Mouse (Mus musculus) MEL (cell line): ENCODE measurements around the gene Dlg2. TPM values are rescaled to one million over a fixed set of nuclear protein-coding genes. Genes with fewer than 3 reads are reported as not detected.

Source experiments
- DNase-seq: peaks from one replicate; pipeline ENCODE4 v3.0.0; 2011; ENCODE audit warnings: low read depth, low spot score
- H3K27ac ChIP-seq: 2 replicates; pipeline ENCODE4 v1.5.1; 2012; ENCODE audit warnings: low read depth, mild to moderate bottlenecking, control low read depth, low read length, moderate library complexity; ENCODE audit not compliant: control insufficient read depth
- H3K27me3 ChIP-seq, 2 experiments: fragments of 150-350 bp in 1 of 2; sonication (generic) in 1 of 2; 2 replicates each; pipeline ENCODE4 v1.6.1; 2012; ENCODE audit warnings: low read length in 2 of 2, mild to moderate bottlenecking in 2 of 2, improper control_type of control experiment in 1 of 2, moderate library complexity in 1 of 2; ENCODE audit not compliant: insufficient read depth in 2 of 2, control insufficient read depth in 1 of 2
- H3K36me3 ChIP-seq, 2 experiments: 2 replicates each; pipeline ENCODE4 v1.6.1; 2012 to 2014; ENCODE audit warnings: low read length in 2 of 2, improper control_type of control experiment in 1 of 2, inconsistent platforms in 1 of 2, mild to moderate bottlenecking in 1 of 2; ENCODE audit not compliant: insufficient read depth in 2 of 2, control insufficient read depth in 1 of 2
- H3K4me1 ChIP-seq, 2 experiments: fragments of 150-350 bp in 1 of 2; sonication (generic) in 1 of 2; 2 replicates each; pipeline ENCODE4 v1.6.1; 2012; ENCODE audit warnings: low read length in 2 of 2, improper control_type of control experiment in 1 of 2, mild to moderate bottlenecking in 1 of 2; ENCODE audit not compliant: insufficient read depth in 2 of 2, control insufficient read depth in 1 of 2
- H3K4me3 ChIP-seq, 2 experiments: fragments of 150-350 bp in 1 of 2; sonication (generic) in 1 of 2; 2 replicates each; pipeline ENCODE4 v1.5.1; 2012; ENCODE audit warnings: low read depth in 2 of 2, low read length in 2 of 2, mild to moderate bottlenecking in 2 of 2, moderate library complexity in 2 of 2, control low read depth in 1 of 2, improper control_type of control experiment in 1 of 2; ENCODE audit not compliant: control insufficient read depth in 1 of 2, insufficient read depth in 1 of 2
- H3K79me2 ChIP-seq: 2 replicates; pipeline ENCODE4 v1.6.1; 2012; ENCODE audit warnings: mild to moderate bottlenecking, low read length, moderate library complexity; ENCODE audit not compliant: control insufficient read depth, poor library complexity, insufficient read depth
- H3K9ac ChIP-seq: 2 replicates; pipeline ENCODE4 v1.6.1; 2012; ENCODE audit warnings: low read depth, mild to moderate bottlenecking, control low read depth, low read length, moderate library complexity; ENCODE audit not compliant: control insufficient read depth, poor library complexity, severe bottlenecking
- H3K9me3 ChIP-seq: fragments of 150-350 bp; sonication (generic); replicated peaks from 2 replicates; pipeline ENCODE4 v1.6.1; 2012; ENCODE audit warnings: mild to moderate bottlenecking, low read length, improper control_type of control experiment, moderate library complexity; ENCODE audit not compliant: insufficient read depth
- BHLHE40 ChIP-seq: IDR thresholded peaks from 2 replicates; pipeline ENCODE4 v1.6.1; 2012; ENCODE audit warnings: low read depth, mild to moderate bottlenecking, inconsistent platforms, low read length, improper control_type of control experiment, borderline replicate concordance
- CHD1 ChIP-seq: IDR thresholded peaks from 2 replicates; pipeline ENCODE4 v1.6.1; 2012; ENCODE audit warnings: low read depth, mild to moderate bottlenecking, inconsistent platforms, low read length, improper control_type of control experiment
- CHD2 ChIP-seq: IDR thresholded peaks from 2 replicates; pipeline ENCODE4 v1.6.1; 2011; ENCODE audit warnings: low read length, improper control_type of control experiment
- CTCF ChIP-seq, 3 experiments: IDR thresholded peaks in 2 of 3; conservative IDR thresholded peaks in 1 of 3; 2 replicates each; pipeline ENCODE4 v1.5.1; 2011 to 2012; ENCODE audit warnings: low read length in 3 of 3, low read depth in 2 of 3, mild to moderate bottlenecking in 2 of 3, improper control_type of control experiment in 1 of 3, inconsistent platforms in 1 of 3, mixed read lengths in 1 of 3, moderate library complexity in 1 of 3; ENCODE audit not compliant: control insufficient read depth in 1 of 3, insufficient read depth in 1 of 3, poor library complexity in 1 of 3, severe bottlenecking in 1 of 3
- E2F4 ChIP-seq: IDR thresholded peaks from 2 replicates; pipeline ENCODE4 v1.6.1; 2011; ENCODE audit warnings: low read depth, low read length, improper control_type of control experiment, borderline replicate concordance
- ELF1 ChIP-seq: IDR thresholded peaks from 2 replicates; pipeline ENCODE4 v1.6.1; 2014; ENCODE audit warnings: low read depth, mild to moderate bottlenecking, inconsistent platforms, low read length, improper control_type of control experiment, moderate library complexity
- EP300 ChIP-seq, 2 experiments: IDR thresholded peaks; 2 replicates each; pipeline ENCODE4 v1.6.1; 2011; ENCODE audit warnings: improper control_type of control experiment in 2 of 2, low read length in 2 of 2, low read depth in 1 of 2, mild to moderate bottlenecking in 1 of 2
- GABPA ChIP-seq: IDR thresholded peaks from 2 replicates; pipeline ENCODE4 v1.6.1; 2012; ENCODE audit warnings: low read depth, mild to moderate bottlenecking, inconsistent platforms, low read length, improper control_type of control experiment, moderate library complexity
- GATA1 ChIP-seq: IDR thresholded peaks from 2 replicates; pipeline ENCODE4 v1.6.1; 2011; ENCODE audit warnings: low read depth, low read length, improper control_type of control experiment
- HCFC1 ChIP-seq: IDR thresholded peaks from 2 replicates; pipeline ENCODE4 v1.6.1; 2012; ENCODE audit warnings: low read depth, mild to moderate bottlenecking, inconsistent platforms, low read length, improper control_type of control experiment, moderate library complexity
- JUND ChIP-seq: IDR thresholded peaks from 2 replicates; pipeline ENCODE4 v1.6.1; 2011; ENCODE audit warnings: low read depth, mild to moderate bottlenecking, improper control_type of control experiment, low read length
- KAT2A ChIP-seq: conservative IDR thresholded peaks from 2 replicates; pipeline ENCODE4 v1.6.1; 2012; ENCODE audit warnings: low read depth, low read length, improper control_type of control experiment, inconsistent platforms
- MAX ChIP-seq: IDR thresholded peaks from 2 replicates; pipeline ENCODE4 v1.6.1; 2011; ENCODE audit warnings: low read length, improper control_type of control experiment
- MEF2A ChIP-seq: IDR thresholded peaks from 2 replicates; pipeline ENCODE4 v1.6.1; 2014; ENCODE audit warnings: low read depth, mild to moderate bottlenecking, inconsistent platforms, low read length, improper control_type of control experiment; ENCODE audit not compliant: poor library complexity, insufficient replicate concordance, severe bottlenecking; ENCODE audit errors: extremely low read depth
- MYB ChIP-seq: IDR thresholded peaks from 2 replicates; pipeline ENCODE4 v1.6.1; 2011; ENCODE audit warnings: mild to moderate bottlenecking, low read depth, low read length, improper control_type of control experiment
- MYC ChIP-seq: IDR thresholded peaks from 2 replicates; pipeline ENCODE4 v1.6.1; 2011; ENCODE audit warnings: low read depth, mild to moderate bottlenecking, low read length, improper control_type of control experiment, moderate library complexity
- NELFE ChIP-seq: IDR thresholded peaks from 2 replicates; pipeline ENCODE4 v1.6.1; 2011; ENCODE audit warnings: low read depth, low read length, improper control_type of control experiment
- NRF1 ChIP-seq: IDR thresholded peaks from 2 replicates; pipeline ENCODE4 v1.6.1; 2014; ENCODE audit warnings: low read depth, mild to moderate bottlenecking, inconsistent platforms, low read length, improper control_type of control experiment, moderate library complexity; ENCODE audit not compliant: poor library complexity, insufficient read depth, severe bottlenecking
- POLR2AphosphoS5 ChIP-seq: IDR thresholded peaks from 2 replicates; pipeline ENCODE4 v1.6.1; 2012; ENCODE audit warnings: low read depth, borderline replicate concordance, mild to moderate bottlenecking, inconsistent platforms, low read length, moderate library complexity, mixed read lengths
- SIN3A ChIP-seq: IDR thresholded peaks from 2 replicates; pipeline ENCODE4 v1.6.1; 2012; ENCODE audit warnings: low read length, improper control_type of control experiment, inconsistent platforms
- SMC3 ChIP-seq: IDR thresholded peaks from 2 replicates; pipeline ENCODE4 v1.6.1; 2011; ENCODE audit warnings: low read depth, low read length, improper control_type of control experiment
- TCF12 ChIP-seq: IDR thresholded peaks from 2 replicates; pipeline ENCODE4 v1.6.1; 2014; ENCODE audit warnings: low read depth, mild to moderate bottlenecking, inconsistent platforms, low read length, improper control_type of control experiment, moderate library complexity
- UBTF ChIP-seq: IDR thresholded peaks from 2 replicates; pipeline ENCODE4 v1.6.1; 2012; ENCODE audit warnings: low read depth, mild to moderate bottlenecking, inconsistent platforms, low read length, improper control_type of control experiment, moderate library complexity, borderline replicate concordance; ENCODE audit not compliant: insufficient read depth
- ZKSCAN1 ChIP-seq: IDR thresholded peaks from 2 replicates; pipeline ENCODE4 v1.6.1; 2012; ENCODE audit warnings: low read depth, mild to moderate bottlenecking, inconsistent platforms, low read length, improper control_type of control experiment, moderate library complexity
- ZNF384 ChIP-seq: IDR thresholded peaks from 2 replicates; pipeline ENCODE4 v1.6.1; 2012; ENCODE audit warnings: low read depth, mild to moderate bottlenecking, inconsistent platforms, low read length, improper control_type of control experiment
- polyA plus RNA-seq, 2 experiments: library from polyadenylated mRNA; stranded (reverse) in 1 of 2; unstranded in 1 of 2; fragments of >175 nt in 1 of 2; fragments of >200 nt in 1 of 2; gene quantifications; 2 replicates each; pipeline versions ENCODE4 v1.2.1 to v1.2.4; 2012; ENCODE audit warnings: low replicate concordance in 2 of 2, low read depth in 1 of 2; ENCODE audit not compliant: insufficient read length in 2 of 2, insufficient read depth in 1 of 2, missing spikeins in 1 of 2
- total RNA-seq: library from RNA; depleted of rRNA; stranded (reverse); fragments of 300-350 nt; gene quantifications from 2 replicates; pipeline ENCODE4 v1.2.3, GENCODE M21; 2012

Gene Dlg2
- total and polyA plus RNA-seq, 3 experiments, result 0.04 TPM; not detected in 2

- Histone ChIP-seq H3K9ac (no peak overlapping the region), H3K27me3 (no peaks in the 10 kb centered on the region)
- TF ChIP-seq ELF1 (no peak), MYC (no peak), GATA1 (no peak), MAX (no peak), MEF2A (no peak), SIN3A (no peak), HCFC1 (no peak), CHD2 (no peak), ZKSCAN1 (no peak), POLR2AphosphoS5 (no peak), MYB (no peak), NRF1 (no peak), GABPA (no peak)
Observed at GRCm38 (mm10) chr7:90696181-90696950, 219.9 kb downstream of the Dlg2 start.

GRCm38 (mm10) chr7:90703163-90703852 lies 226.8 kb downstream of the Dlg2 start:
- peak overlapping the region in 1 of 2 experiments; percentile 23; a peak in 2 of 4 replicates for H3K4me3 ChIP-seq
- TF ChIP-seq EP300 (IDR thresholded peaks at IDR 0.05; ENCODE audit: low read depth in 1 of 2, low read length in 2 of 2) (no peak), SMC3 (no peak), UBTF (no peak), JUND (no peak), MYB (no peak), CTCF (IDR thresholded peaks at IDR 0.05 in 2 of 3, conservative IDR thresholded peaks at IDR 0.05 in 1 of 3; ENCODE audit: control insufficient read depth in 1 of 3, insufficient read depth in 1 of 3, low read depth in 2 of 3, low read length in 3 of 3, poor library complexity in 1 of 3, severe bottlenecking in 1 of 3) (no peak), CHD1 (no peak), NELFE (no peak), E2F4 (no peak), NRF1 (no peak), ZKSCAN1 (no peak), TCF12 (no peak), BHLHE40 (no peak), ELF1 (no peak), KAT2A (no peak), ZNF384 (no peak)
- TF ChIP-seq, all 39 proteins: peak for 0
- Histone ChIP-seq H3K27ac (no peak overlapping the region), H3K9ac (no peak overlapping the region), H3K27me3 (no peaks in the 10 kb centered on the region), H3K79me2 (no peaks in the 10 kb centered on the region), H3K9me3 (no peaks in the 10 kb centered on the region), H3K4me1 (no peaks in the 10 kb centered on the region), H3K36me3 (no peaks in the 10 kb centered on the region)
- DNase-seq, result peak; percentile 14

More at GRCm38 (mm10) chr7:90696181-90696950, 219.9 kb downstream of the Dlg2 start:
- no peak for DNase-seq
- H3K36me3 ChIP-seq, result no peaks in the 10 kb centered on the region
- H3K79me2 ChIP-seq, result no peaks in the 10 kb centered on the region
- H3K4me1 ChIP-seq, result no peaks in the 10 kb centered on the region
- no peaks in the 10 kb centered on the region for H3K9me3 ChIP-seq
- H3K4me3 ChIP-seq, result no peak overlapping the region
- no peak overlapping the region for H3K27ac ChIP-seq
